Mouse (Mus musculus) erythroid progenitor cell, adult 5-6 weeks (primary cell): ENCODE measurements around the gene Gm20547. TPM values are rescaled to one million over a fixed set of nuclear protein-coding genes. Genes with fewer than 3 reads are reported as not detected.

Source experiments
- ATAC-seq: replicated peaks from 2 replicates; pipeline ENCODE4 v1.8.0; 2016; ENCODE audit warnings: moderate number of reproducible peaks, mild to moderate bottlenecking, moderate TSS enrichment, inconsistent platforms; ENCODE audit not compliant: poor library complexity, low FRiP score, severe bottlenecking
- total RNA-seq, 2 experiments: library from RNA; stranded (forward) in 1 of 2; stranded (reverse) in 1 of 2; fragments of 150-400 nt in 1 of 2; fragments of 186-747, 209-891 nt in 1 of 2; gene quantifications; 2 replicates each; pipeline versions ENCODE4 v1.2.3 to v1.2.4; 2015 to 2017; ENCODE audit warnings: low replicate concordance in 2 of 2

Gm20547 gene
- total RNA-seq, 2 experiments from 2014 or later, result not detected

- ATAC-seq, result no peak
Measured at GRCm38 (mm10) chr17:34897373-34898159, 15.7 kb upstream of the Gm20547 start.

- ATAC-seq, result no peak
Measured at GRCm38 (mm10) chr17:34896366-34896765, 14.5 kb upstream of the Gm20547 start.

GRCm38 (mm10) chr17:34895724-34896123 lies 13.9 kb upstream of the Gm20547 start:
- ATAC-seq, result no peak

GRCm38 (mm10) chr17:34894801-34895530 lies 13.1 kb upstream of the Gm20547 start:
- ATAC-seq, result no peak

- ATAC-seq, result peak; percentile 77
Measured at GRCm38 (mm10) chr17:34894074-34894597, 12.3 kb upstream of the Gm20547 start.

- ATAC-seq, result no peak
Measured at GRCm38 (mm10) chr17:34893072-34893824, 11.4 kb upstream of the Gm20547 start.

- no peak for ATAC-seq
Measured at GRCm38 (mm10) chr17:34891377-34891776, 9.5 kb upstream of the Gm20547 start.

- no peak for ATAC-seq
Measured at GRCm38 (mm10) chr17:34890074-34890743, 8.4 kb upstream of the Gm20547 start.

- no peak for ATAC-seq
Measured at GRCm38 (mm10) chr17:34887942-34888341, 6.1 kb upstream of the Gm20547 start.

GRCm38 (mm10) chr17:34885615-34886014 lies 3.8 kb upstream of the Gm20547 start:
- ATAC-seq, result no peak

- no peak for ATAC-seq
Measured at GRCm38 (mm10) chr17:34884704-34885103, 2.9 kb upstream of the Gm20547 start.

- no peak for ATAC-seq
Measured at GRCm38 (mm10) chr17:34883332-34883731, 1.5 kb upstream of the Gm20547 start.

- no peak for ATAC-seq
Measured at GRCm38 (mm10) chr17:34881166-34881565, 676 bp downstream of the Gm20547 start.

- no peak for ATAC-seq
Measured at GRCm38 (mm10) chr17:34879336-34879879, 2.4 kb downstream of the Gm20547 start, which contains the start of gene Zbtb12. TSS of gene Zbtb12 (plus strand) at chr17:34879483.

- ATAC-seq, result no peak
Measured at GRCm38 (mm10) chr17:34874321-34874720, 7.5 kb downstream of the Gm20547 start.

- no peak for ATAC-seq
Measured at GRCm38 (mm10) chr17:34865981-34866380, 15.9 kb downstream of the Gm20547 start.

GRCm38 (mm10) chr17:34862416-34863081 lies 19.3 kb downstream of the Gm20547 start, which contains the start of gene Cfb:
TSS of gene Cfb (minus strand) at chr17:34862518.
- no peak for ATAC-seq

- no peak for ATAC-seq
Measured at GRCm38 (mm10) chr17:34861704-34862415, 20.0 kb downstream of the Gm20547 start.
